Mouse (Mus musculus): Measurements from ENCODE around the gene Drg1. TPM values are rescaled to one million over a fixed set of nuclear protein-coding genes. Genes with fewer than 3 reads are reported as not detected.
A peak's percentile ranks its signal among the peaks of the same experiment; 100 is the strongest.

The Drg1 gene
- polyA plus RNA-seq, 1 experiment from 2014 or later = 249 TPM

DNA sequence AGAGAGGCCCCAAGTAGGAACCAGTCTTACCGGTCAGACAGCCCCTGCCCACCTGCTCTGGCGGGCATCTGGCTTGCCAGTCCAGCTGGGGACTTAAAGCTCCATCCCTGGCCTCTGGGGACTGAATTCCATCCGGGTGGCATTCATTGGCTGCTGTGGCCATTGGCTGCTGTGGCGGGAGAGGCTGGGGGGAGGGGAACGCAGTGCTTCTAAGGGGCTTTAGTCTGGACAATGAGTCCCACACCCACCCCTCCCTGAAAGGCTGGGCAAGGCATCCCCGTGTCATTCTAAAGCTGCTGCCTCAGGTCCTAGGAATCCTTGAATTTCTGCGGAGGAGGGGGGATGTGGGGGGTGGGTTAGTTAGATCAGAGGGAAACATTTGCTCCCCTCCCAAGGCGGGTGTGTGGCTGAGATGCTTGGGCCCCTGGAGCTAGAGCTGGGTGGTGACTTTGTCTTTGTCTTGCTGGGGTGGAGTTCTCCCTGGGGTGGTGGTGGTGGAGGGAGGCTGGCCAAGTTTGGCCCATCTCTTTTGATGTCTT is 26.6 kb upstream of the Drg1 start:
- Histone ChIP-seq H3K4me2 (peak overlapping the region; percentile 100), H3K27ac (ENCODE audit: low read depth, low read length) (peak overlapping the region; percentile 99), H3K4me1 (replicated peaks; ENCODE audit: control insufficient read depth, insufficient read depth, low read length) (peaks cover 40% of the 10 kb centered on the region), H3K36me3 (ENCODE audit: control insufficient read depth, insufficient read depth, low read length) (peaks cover 46% of the 10 kb centered on the region), H3K27me3 (replicated peaks; ENCODE audit: control insufficient read depth, insufficient read depth, low read length) (no peaks in the 10 kb centered on the region), H3K4me3 (ENCODE audit: low read depth, low read length) (peak overlapping the region; percentile 93), H3K9ac (ENCODE audit: low read depth, low read length) (peak overlapping the region; percentile 90), H3K9me3 (ENCODE audit: control insufficient read depth, low read length) (no peaks in the 10 kb centered on the region; the same call in 1 of the 2 replicates)
- no peak for ATAC-seq (replicated peaks; ENCODE audit: low FRiP score)
- 4% methylated on average over 8 of the region's 8 CpGs for WGBS
- peak; percentile 56 for DNase-seq (ENCODE audit: low spot score)

DNA sequence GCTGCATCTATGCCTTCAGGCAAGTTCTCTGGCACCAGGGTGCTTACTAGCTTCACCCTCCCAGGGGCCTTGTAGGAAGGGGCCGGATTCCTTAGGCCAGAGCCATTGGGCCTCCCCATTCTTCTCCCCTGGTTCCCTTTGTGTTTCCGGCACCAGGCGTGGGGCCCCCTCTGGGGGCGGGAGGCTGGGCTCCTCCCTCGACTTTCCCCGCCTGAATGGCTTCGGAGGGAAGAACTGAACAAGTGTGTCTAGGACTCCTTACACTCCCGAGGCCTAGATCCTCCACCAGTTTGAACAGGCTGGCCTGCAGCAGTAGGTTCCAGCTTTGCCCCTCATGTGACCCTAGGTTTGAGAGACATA is 25.8 kb upstream of the Drg1 start:
- peaks cover 41% of the 10 kb centered on the region for H3K4me1 ChIP-seq (replicated peaks; ENCODE audit: control insufficient read depth, insufficient read depth, low read length)

GRCm38 (mm10) chr11:3291311-3292061 is 25.3 kb upstream of the Drg1 start:
- H3K9me3 ChIP-seq (ENCODE audit: control insufficient read depth, low read length) = no peaks in the 10 kb centered on the region; the same call in 1 of the 2 replicates
- ATAC-seq (replicated peaks; ENCODE audit: low FRiP score) (no peak), DNase-seq (ENCODE audit: low spot score) (peak; percentile 60)
- WGBS = 1% methylated on average over 26 of the region's 26 CpGs
- H3K27me3 ChIP-seq (replicated peaks; ENCODE audit: control insufficient read depth, insufficient read depth, low read length) = no peaks in the 10 kb centered on the region
- H3K4me2 ChIP-seq = peak overlapping the region; percentile 100
- peak overlapping the region; percentile 90 for H3K9ac ChIP-seq (ENCODE audit: low read depth, low read length)
- peak overlapping the region; percentile 93 for H3K4me3 ChIP-seq (ENCODE audit: low read depth, low read length)
- H3K36me3 ChIP-seq (ENCODE audit: control insufficient read depth, insufficient read depth, low read length) = peaks cover 38% of the 10 kb centered on the region
- H3K27ac ChIP-seq (ENCODE audit: low read depth, low read length) = peak overlapping the region; percentile 99
- peaks cover 41% of the 10 kb centered on the region for H3K4me1 ChIP-seq (replicated peaks; ENCODE audit: control insufficient read depth, insufficient read depth, low read length)

More for the DNA sequence above, 25.8 kb upstream of the Drg1 start:
- no peaks in the 10 kb centered on the region for H3K27me3 ChIP-seq (replicated peaks; ENCODE audit: control insufficient read depth, insufficient read depth, low read length)
- peak overlapping the region; percentile 90 for H3K9ac ChIP-seq (ENCODE audit: low read depth, low read length)
- H3K36me3 ChIP-seq (ENCODE audit: control insufficient read depth, insufficient read depth, low read length) = peaks cover 41% of the 10 kb centered on the region
- 0% methylated on average over 8 of the region's 8 CpGs for WGBS
- H3K27ac ChIP-seq (ENCODE audit: low read depth, low read length) = peak overlapping the region; percentile 99
- DNase-seq (ENCODE audit: low spot score) (peak; percentile 85), ATAC-seq (replicated peaks; ENCODE audit: low FRiP score) (peak; percentile 50)
- H3K4me3 ChIP-seq (ENCODE audit: low read depth, low read length) = peak overlapping the region; percentile 93
- H3K9me3 ChIP-seq (ENCODE audit: control insufficient read depth, low read length) = no peaks in the 10 kb centered on the region; the same call in 1 of the 2 replicates
- peak overlapping the region; percentile 100 for H3K4me2 ChIP-seq

DNA sequence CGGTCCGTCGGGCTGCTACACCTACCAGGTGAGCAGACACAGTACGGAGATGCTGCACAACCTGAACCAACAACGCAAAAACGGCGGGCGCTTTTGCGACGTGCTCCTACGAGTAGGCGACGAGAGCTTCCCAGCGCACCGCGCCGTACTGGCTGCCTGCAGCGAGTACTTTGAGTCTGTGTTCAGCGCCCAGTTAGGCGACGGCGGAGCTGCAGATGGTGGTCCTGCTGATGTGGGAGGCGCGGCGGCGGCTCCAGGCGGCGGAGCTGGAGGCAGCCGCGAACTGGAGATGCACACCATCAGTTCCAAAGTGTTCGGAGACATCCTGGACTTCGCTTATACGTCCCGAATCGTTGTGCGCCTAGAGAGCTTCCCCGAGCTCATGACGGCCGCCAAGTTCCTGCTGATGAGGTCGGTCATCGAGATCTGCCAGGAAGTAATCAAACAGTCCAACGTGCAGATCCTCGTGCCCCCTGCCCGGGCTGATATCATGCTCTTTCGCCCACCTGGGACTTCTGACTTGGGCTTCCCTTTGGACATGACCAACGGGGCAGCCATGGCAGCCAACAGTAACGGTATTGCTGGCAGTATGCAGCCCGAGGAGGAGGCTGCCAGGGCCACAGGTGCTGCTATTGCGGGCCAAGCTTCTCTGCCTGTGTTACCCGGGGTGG is 24.6 kb upstream of the Drg1 start:
- Histone ChIP-seq H3K27ac (ENCODE audit: low read depth, low read length) (peak overlapping the region; percentile 99), H3K36me3 (ENCODE audit: control insufficient read depth, insufficient read depth, low read length) (peaks cover 36% of the 10 kb centered on the region), H3K27me3 (replicated peaks; ENCODE audit: control insufficient read depth, insufficient read depth, low read length) (no peaks in the 10 kb centered on the region), H3K9ac (ENCODE audit: low read depth, low read length) (peak overlapping the region; percentile 90), H3K4me3 (ENCODE audit: low read depth, low read length) (peak overlapping the region; percentile 93), H3K9me3 (ENCODE audit: control insufficient read depth, low read length) (no peaks in the 10 kb centered on the region; the same call in 1 of the 2 replicates), H3K4me2 (peak overlapping the region; percentile 100), H3K4me1 (replicated peaks; ENCODE audit: control insufficient read depth, insufficient read depth, low read length) (peaks cover 36% of the 10 kb centered on the region)
- under 1% methylated on average over 50 of the region's 50 CpGs for WGBS
- DNase-seq (ENCODE audit: low spot score) (peak; percentile 73), ATAC-seq (replicated peaks; ENCODE audit: low FRiP score) (peak; percentile 8; the same call in 1 of the 2 replicates)

DNA sequence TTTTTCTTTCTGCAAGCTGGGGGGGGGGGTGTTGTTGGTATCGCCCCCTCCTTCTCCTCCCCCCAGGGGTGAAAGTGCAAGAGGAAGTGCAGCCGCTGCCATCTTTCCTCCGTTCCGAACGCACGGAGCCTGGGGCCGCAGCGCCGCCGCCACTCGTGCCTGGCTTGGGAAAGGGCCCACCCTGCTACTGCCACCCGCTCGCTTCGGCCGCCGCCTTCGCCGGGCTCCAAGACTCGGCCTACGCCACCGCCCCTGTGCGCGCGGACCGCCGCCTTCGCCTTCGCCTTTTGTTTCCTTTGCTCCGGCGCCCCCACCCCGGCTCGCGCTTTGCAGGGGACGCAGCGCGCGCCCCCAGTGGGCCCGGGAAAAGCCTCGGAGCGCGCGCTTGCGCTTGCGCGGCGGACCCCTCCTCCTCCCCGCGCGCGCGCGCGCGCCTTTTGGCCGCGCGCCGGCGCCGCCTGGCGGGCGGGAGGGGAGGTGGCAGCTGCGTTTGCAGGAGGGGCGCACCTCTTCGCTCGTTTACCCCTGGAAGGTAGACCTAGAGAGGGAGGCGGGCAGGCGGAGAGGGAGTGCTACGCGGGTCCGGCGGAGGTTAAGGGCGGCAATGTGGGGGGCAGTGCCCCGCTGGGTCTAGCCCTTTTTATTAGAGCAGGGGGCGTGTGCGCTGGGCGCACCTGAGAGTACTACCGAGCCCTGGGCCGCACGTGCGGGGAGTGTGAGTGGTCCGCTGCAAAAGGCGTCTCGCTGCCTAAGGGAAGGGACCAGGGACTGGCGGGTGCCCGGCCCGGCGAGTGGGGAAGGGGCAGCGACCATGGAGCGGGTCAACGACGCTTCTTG is 23.8 kb upstream of the Drg1 start:
- peaks cover 31% of the 10 kb centered on the region for H3K4me1 ChIP-seq (replicated peaks; ENCODE audit: control insufficient read depth, insufficient read depth, low read length)
- H3K4me3 ChIP-seq (ENCODE audit: low read depth, low read length) = peak overlapping the region; percentile 93
- under 1% methylated on average over 68 of the region's 92 CpGs for WGBS
- peak overlapping the region; percentile 100 for H3K4me2 ChIP-seq
- no peaks in the 10 kb centered on the region; the same call in 1 of the 2 replicates for H3K9me3 ChIP-seq (ENCODE audit: control insufficient read depth, low read length)
- DNase-seq (ENCODE audit: low spot score) (no peak), ATAC-seq (replicated peaks; ENCODE audit: low FRiP score) (peak; percentile 52)
- H3K36me3 ChIP-seq (ENCODE audit: control insufficient read depth, insufficient read depth, low read length) = peaks cover 30% of the 10 kb centered on the region
- peak overlapping the region; percentile 90 for H3K9ac ChIP-seq (ENCODE audit: low read depth, low read length)
- H3K27me3 ChIP-seq (replicated peaks; ENCODE audit: control insufficient read depth, insufficient read depth, low read length) = no peaks in the 10 kb centered on the region
- peak overlapping the region; percentile 99 for H3K27ac ChIP-seq (ENCODE audit: low read depth, low read length)

- peak; percentile 88 for DNase-seq (ENCODE audit: low spot score)
- WGBS = under 1% methylated on average over 30 of the region's 40 CpGs
These were observed 23.1 kb upstream of the Drg1 start for GRCm38 (mm10) chr11:3289302-3289802.

GRCm38 (mm10) chr11:3288521-3289301 is 22.5 kb upstream of the Drg1 start, which contains the start of gene Patz1:
TSS of gene Patz1 (plus strand) at chr11:3288874.
- Histone ChIP-seq H3K36me3 (ENCODE audit: control insufficient read depth, insufficient read depth, low read length) (peaks cover 18% of the 10 kb centered on the region), H3K4me2 (peak within 1 kb of the TSS; percentile 100), H3K27ac (ENCODE audit: low read depth, low read length) (peak within 1 kb of the TSS; percentile 99), H3K4me3 (ENCODE audit: low read depth, low read length) (peak within 1 kb of the TSS; percentile 93), H3K9me3 (ENCODE audit: control insufficient read depth, low read length) (no peaks in the 10 kb centered on the region; the same call in 1 of the 2 replicates), H3K27me3 (replicated peaks; ENCODE audit: control insufficient read depth, insufficient read depth, low read length) (no peaks in the 10 kb centered on the region), H3K4me1 (replicated peaks; ENCODE audit: control insufficient read depth, insufficient read depth, low read length) (peaks cover 18% of the 10 kb centered on the region), H3K9ac (ENCODE audit: low read depth, low read length) (peak within 1 kb of the TSS; percentile 90)
- peak; percentile 50 for ATAC-seq (replicated peaks; ENCODE audit: low FRiP score)
- peak; percentile 79 for DNase-seq (ENCODE audit: low spot score)
- under 1% methylated on average over 41 of the region's 41 CpGs for WGBS

More at GRCm38 (mm10) chr11:3289302-3289802, 23.1 kb upstream of the Drg1 start:
- H3K27me3 ChIP-seq (replicated peaks; ENCODE audit: control insufficient read depth, insufficient read depth, low read length) = no peaks in the 10 kb centered on the region
- ATAC-seq (replicated peaks; ENCODE audit: low FRiP score) = peak; percentile 70
- H3K27ac ChIP-seq (ENCODE audit: low read depth, low read length) = peak overlapping the region; percentile 99
- H3K9me3 ChIP-seq (ENCODE audit: control insufficient read depth, low read length) = no peaks in the 10 kb centered on the region; the same call in 1 of the 2 replicates
- H3K4me2 ChIP-seq = peak overlapping the region; percentile 100
- peaks cover 25% of the 10 kb centered on the region for H3K36me3 ChIP-seq (ENCODE audit: control insufficient read depth, insufficient read depth, low read length)
- peak overlapping the region; percentile 90 for H3K9ac ChIP-seq (ENCODE audit: low read depth, low read length)
- peaks cover 25% of the 10 kb centered on the region for H3K4me1 ChIP-seq (replicated peaks; ENCODE audit: control insufficient read depth, insufficient read depth, low read length)
- H3K4me3 ChIP-seq (ENCODE audit: low read depth, low read length) = peak overlapping the region; percentile 93

Measured in liver, embryonic 11.5 days (tissue).